Mouse (Mus musculus): Measurements from ENCODE around the gene Zfp46. TPM values are rescaled to one million over a fixed set of nuclear protein-coding genes. Genes with fewer than 3 reads are reported as not detected.

Gene Zfp46
- polyA plus RNA-seq (2014; fragmentation: Nextera tagmentation; extraction: Ambion mirVana), result 34.2 and 34.4 TPM in 2 replicates

GRCm38 (mm10) chr4:136284455-136284854, at the start of gene Zfp46:
Gene Zfp46 (plus strand): TSS chr4:136284683.
- Histone ChIP-seq H3K4me2 (ENCODE audit: low read depth) (peak within 1 kb of the TSS; percentile 54), H3K9ac (ENCODE audit: low read length) (peak within 1 kb of the TSS; percentile 76), H3K27ac (ENCODE audit: low read depth, low read length) (peak within 1 kb of the TSS; percentile 85), H3K27me3 (ENCODE audit: control insufficient read depth, insufficient read depth, low read length) (peaks cover 6% of the 10 kb centered on the region; the same call in 1 of the 2 replicates), H3K36me3 (ENCODE audit: control insufficient read depth, insufficient read depth, low read length) (peaks cover 5% of the 10 kb centered on the region; the same call in 1 of the 2 replicates), H3K4me1 (ENCODE audit: control insufficient read depth, insufficient read depth, low read length) (peaks cover 22% of the 10 kb centered on the region), H3K4me3 (ENCODE audit: low read depth, low read length) (peak within 1 kb of the TSS; percentile 65), H3K9me3 (ENCODE audit: control insufficient read depth, low read length) (no peaks in the 10 kb centered on the region)
- ATAC-seq (ENCODE audit: insufficient read depth, low FRiP score, low TSS enrichment) (no peak), DNase-seq (ENCODE audit: low spot score) (peak; percentile 33)
- WGBS, result 62% methylated on average over 5 of the region's 5 CpGs

DNA sequence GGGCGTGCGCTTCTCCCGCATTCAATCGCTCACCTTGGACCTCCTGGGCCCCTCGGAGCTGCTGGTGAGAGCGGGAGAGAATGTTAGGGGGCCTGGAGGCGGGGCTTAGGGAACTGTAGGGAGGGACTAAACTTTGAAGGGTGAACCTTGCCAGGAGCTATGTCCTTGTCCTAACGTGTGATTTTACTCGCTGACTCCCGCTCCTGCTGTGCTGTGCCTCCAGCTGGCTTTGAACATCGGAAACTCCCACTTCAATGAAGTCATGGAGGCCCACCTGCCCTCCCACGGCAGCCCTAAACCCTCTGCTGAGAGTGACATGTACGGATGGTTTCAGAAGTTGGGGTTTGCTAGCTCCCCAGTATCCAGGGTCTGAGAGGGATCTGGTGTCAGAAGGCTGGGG, 45.8 kb upstream of the Zfp46 start:
- no peak for DNase-seq (ENCODE audit: low spot score)
- H3K4me3 ChIP-seq (ENCODE audit: low read depth, low read length), result no peak overlapping the region
- H3K27me3 ChIP-seq (ENCODE audit: control insufficient read depth, insufficient read depth, low read length), result peaks cover 15% of the 10 kb centered on the region
- H3K4me1 ChIP-seq (ENCODE audit: control insufficient read depth, insufficient read depth, low read length), result peaks cover 6% of the 10 kb centered on the region
- H3K4me2 ChIP-seq (ENCODE audit: low read depth), result no peak overlapping the region
- H3K9me3 ChIP-seq (ENCODE audit: control insufficient read depth, low read length), result no peaks in the 10 kb centered on the region
- no peak overlapping the region for H3K27ac ChIP-seq (ENCODE audit: low read depth, low read length)
- H3K36me3 ChIP-seq (ENCODE audit: control insufficient read depth, insufficient read depth, low read length), result no peaks in the 10 kb centered on the region
- no peak overlapping the region for H3K9ac ChIP-seq (ENCODE audit: low read length)
- ATAC-seq (ENCODE audit: insufficient read depth, low FRiP score, low TSS enrichment), result no peak
- WGBS, result 12% methylated on average over 13 of the region's 13 CpGs

DNA sequence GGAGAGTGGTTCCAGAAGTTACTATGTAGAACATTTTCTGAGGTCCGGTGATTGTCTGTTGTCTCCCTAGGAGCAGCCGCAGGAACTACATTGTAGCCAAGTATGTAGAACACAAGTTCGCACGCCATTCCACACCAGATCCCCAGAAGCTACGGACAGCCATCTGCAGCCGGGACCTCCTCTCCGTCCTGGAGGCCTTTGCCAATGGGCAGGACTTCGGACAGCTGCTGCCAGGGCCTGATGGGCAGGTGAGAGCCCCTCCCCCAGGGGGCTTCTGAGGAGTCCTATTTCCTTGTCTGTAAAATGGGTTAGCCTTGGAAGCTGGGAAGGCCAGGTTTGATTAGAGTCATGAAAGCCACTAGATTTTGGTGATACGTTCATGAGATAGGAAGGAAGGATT, 45.4 kb upstream of the Zfp46 start:
- no peak overlapping the region for H3K4me3 ChIP-seq (ENCODE audit: low read depth, low read length)
- H3K4me2 ChIP-seq (ENCODE audit: low read depth), result no peak overlapping the region
- no peaks in the 10 kb centered on the region for H3K9me3 ChIP-seq (ENCODE audit: control insufficient read depth, low read length)
- no peak for DNase-seq (ENCODE audit: low spot score)
- no peak overlapping the region for H3K9ac ChIP-seq (ENCODE audit: low read length)
- 72% methylated on average over 9 of the region's 9 CpGs for WGBS
- H3K36me3 ChIP-seq (ENCODE audit: control insufficient read depth, insufficient read depth, low read length), result 0 out of 2 replicates have a peak, but pooled peaks cover 1% of the 10 kb centered on the region
- ATAC-seq (ENCODE audit: insufficient read depth, low FRiP score, low TSS enrichment), result no peak
- H3K27me3 ChIP-seq (ENCODE audit: control insufficient read depth, insufficient read depth, low read length), result peaks cover 15% of the 10 kb centered on the region
- H3K4me1 ChIP-seq (ENCODE audit: control insufficient read depth, insufficient read depth, low read length), result peaks cover 6% of the 10 kb centered on the region
- no peak overlapping the region for H3K27ac ChIP-seq (ENCODE audit: low read depth, low read length)

DNA sequence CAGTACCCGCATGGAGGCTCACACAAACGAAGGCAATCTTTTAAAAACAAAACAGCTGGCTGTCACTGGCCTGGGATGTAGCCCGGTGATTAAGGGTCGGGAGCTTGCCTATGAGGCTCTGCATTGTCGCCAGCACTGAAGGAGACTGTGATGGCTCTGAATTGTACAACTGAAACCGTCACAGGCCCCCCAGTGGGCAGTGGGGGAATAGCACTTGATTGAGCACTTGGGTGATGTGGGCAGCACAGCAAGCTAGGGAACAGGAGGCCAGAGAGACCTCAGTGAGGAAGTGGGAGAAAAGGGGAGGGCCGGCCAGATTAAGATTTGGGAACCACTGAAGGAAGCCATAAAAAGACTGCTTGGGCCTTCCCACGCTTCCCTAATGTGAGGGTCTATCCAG, 44.9 kb upstream of the Zfp46 start:
- H3K4me3 ChIP-seq (ENCODE audit: low read depth, low read length), result no peak overlapping the region
- H3K27me3 ChIP-seq (ENCODE audit: control insufficient read depth, insufficient read depth, low read length), result peaks cover 15% of the 10 kb centered on the region
- H3K4me2 ChIP-seq (ENCODE audit: low read depth), result no peak overlapping the region
- peaks cover 6% of the 10 kb centered on the region for H3K4me1 ChIP-seq (ENCODE audit: control insufficient read depth, insufficient read depth, low read length)
- WGBS, result 20% methylated on average over 8 of the region's 8 CpGs
- H3K36me3 ChIP-seq (ENCODE audit: control insufficient read depth, insufficient read depth, low read length), result 0 out of 2 replicates have a peak, but pooled peaks cover 2% of the 10 kb centered on the region
- no peak overlapping the region for H3K27ac ChIP-seq (ENCODE audit: low read depth, low read length)
- ATAC-seq (ENCODE audit: insufficient read depth, low FRiP score, low TSS enrichment) (no peak), DNase-seq (ENCODE audit: low spot score) (peak; percentile 79)
- H3K9ac ChIP-seq (ENCODE audit: low read length), result no peak overlapping the region
- H3K9me3 ChIP-seq (ENCODE audit: control insufficient read depth, low read length), result no peaks in the 10 kb centered on the region

DNA sequence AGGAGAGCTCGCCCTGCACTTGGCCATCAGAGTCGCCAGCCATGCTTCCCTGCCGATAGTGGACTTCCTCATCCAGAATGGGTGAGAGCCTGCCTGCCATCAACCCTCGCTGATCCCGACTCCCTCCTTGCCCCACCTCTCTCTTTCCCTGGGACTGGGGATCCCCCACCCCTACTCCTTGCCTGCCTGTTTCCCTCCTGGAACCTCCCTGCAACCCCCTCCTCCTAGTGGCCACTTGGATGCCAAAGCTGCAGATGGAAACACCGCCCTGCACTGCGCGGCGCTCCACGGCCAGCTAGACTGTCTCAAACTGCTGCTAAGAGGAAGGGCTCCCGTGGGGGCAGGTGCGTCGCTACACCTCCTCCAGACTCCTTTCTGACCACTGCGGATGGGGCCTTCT, 44.4 kb upstream of the Zfp46 start:
- H3K36me3 ChIP-seq (ENCODE audit: control insufficient read depth, insufficient read depth, low read length), result 0 out of 2 replicates have a peak, but pooled peaks cover 2% of the 10 kb centered on the region
- DNase-seq (ENCODE audit: low spot score) (no peak), ATAC-seq (ENCODE audit: insufficient read depth, low FRiP score, low TSS enrichment) (no peak)
- peaks cover 6% of the 10 kb centered on the region for H3K4me1 ChIP-seq (ENCODE audit: control insufficient read depth, insufficient read depth, low read length)
- no peak overlapping the region for H3K9ac ChIP-seq (ENCODE audit: low read length)
- H3K9me3 ChIP-seq (ENCODE audit: control insufficient read depth, low read length), result no peaks in the 10 kb centered on the region
- H3K27ac ChIP-seq (ENCODE audit: low read depth, low read length), result no peak overlapping the region
- peaks cover 15% of the 10 kb centered on the region for H3K27me3 ChIP-seq (ENCODE audit: control insufficient read depth, insufficient read depth, low read length)
- WGBS, result 68% methylated on average over 14 of the region's 14 CpGs
- H3K4me2 ChIP-seq (ENCODE audit: low read depth), result no peak overlapping the region
- no peak overlapping the region for H3K4me3 ChIP-seq (ENCODE audit: low read depth, low read length)

GRCm38 (mm10) chr4:136240955-136241354, 43.5 kb upstream of the Zfp46 start:
- no peak for ATAC-seq (ENCODE audit: insufficient read depth, low FRiP score, low TSS enrichment)
- H3K9ac ChIP-seq (ENCODE audit: low read length), result no peak overlapping the region
- peaks cover 8% of the 10 kb centered on the region for H3K4me1 ChIP-seq (ENCODE audit: control insufficient read depth, insufficient read depth, low read length)
- H3K4me2 ChIP-seq (ENCODE audit: low read depth), result no peak overlapping the region
- 48% methylated on average over 8 of the region's 8 CpGs for WGBS
- H3K9me3 ChIP-seq (ENCODE audit: control insufficient read depth, low read length), result no peaks in the 10 kb centered on the region
- H3K27ac ChIP-seq (ENCODE audit: low read depth, low read length), result no peak overlapping the region
- H3K36me3 ChIP-seq (ENCODE audit: control insufficient read depth, insufficient read depth, low read length), result 0 out of 2 replicates have a peak, but pooled peaks cover 2% of the 10 kb centered on the region
- DNase-seq (ENCODE audit: low spot score), result no peak
- no peak overlapping the region for H3K4me3 ChIP-seq (ENCODE audit: low read depth, low read length)
- peaks cover 18% of the 10 kb centered on the region for H3K27me3 ChIP-seq (ENCODE audit: control insufficient read depth, insufficient read depth, low read length)

- H3K4me2 ChIP-seq (ENCODE audit: low read depth), result no peak overlapping the region
- ATAC-seq (ENCODE audit: insufficient read depth, low FRiP score, low TSS enrichment) (no peak), DNase-seq (ENCODE audit: low spot score) (no peak)
- peaks cover 26% of the 10 kb centered on the region for H3K27me3 ChIP-seq (ENCODE audit: control insufficient read depth, insufficient read depth, low read length)
- no peak overlapping the region for H3K4me3 ChIP-seq (ENCODE audit: low read depth, low read length)
- H3K9me3 ChIP-seq (ENCODE audit: control insufficient read depth, low read length), result no peaks in the 10 kb centered on the region
- peaks cover 21% of the 10 kb centered on the region for H3K4me1 ChIP-seq (ENCODE audit: control insufficient read depth, insufficient read depth, low read length)
- no peak overlapping the region for H3K9ac ChIP-seq (ENCODE audit: low read length)
- WGBS, result 49% methylated on average over 8 of the region's 8 CpGs
- H3K27ac ChIP-seq (ENCODE audit: low read depth, low read length), result no peak overlapping the region
- 0 out of 2 replicates have a peak, but pooled peaks cover 2% of the 10 kb centered on the region for H3K36me3 ChIP-seq (ENCODE audit: control insufficient read depth, insufficient read depth, low read length)
Observed at GRCm38 (mm10) chr4:136242065-136242703, 42.3 kb upstream of the Zfp46 start.

DNA sequence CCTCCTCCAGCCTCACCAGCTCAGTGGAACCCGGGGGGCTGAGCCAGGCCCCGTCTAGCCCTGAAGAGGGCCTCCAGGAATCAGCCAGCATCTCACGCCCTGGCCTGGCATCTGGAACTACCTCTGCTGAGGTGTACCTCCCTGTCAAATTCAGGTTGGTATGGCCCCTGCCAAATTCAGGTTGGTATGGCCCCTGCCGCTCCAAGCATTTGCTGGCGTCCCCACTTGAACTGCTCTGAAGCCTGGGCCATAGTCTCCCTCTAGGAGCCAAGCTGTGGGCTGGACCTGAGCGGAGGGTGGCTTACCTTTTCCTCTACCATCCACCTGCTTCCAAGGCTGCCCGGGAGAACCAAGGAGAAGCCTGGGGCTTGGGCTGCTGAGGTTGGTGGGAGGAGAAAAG, 41.8 kb upstream of the Zfp46 start:
- Histone ChIP-seq H3K4me3 (ENCODE audit: low read depth, low read length) (no peak overlapping the region), H3K4me1 (ENCODE audit: control insufficient read depth, insufficient read depth, low read length) (peaks cover 25% of the 10 kb centered on the region), H3K36me3 (ENCODE audit: control insufficient read depth, insufficient read depth, low read length) (0 out of 2 replicates have a peak, but pooled peaks cover 2% of the 10 kb centered on the region), H3K9me3 (ENCODE audit: control insufficient read depth, low read length) (no peaks in the 10 kb centered on the region), H3K27ac (ENCODE audit: low read depth, low read length) (no peak overlapping the region), H3K27me3 (ENCODE audit: control insufficient read depth, insufficient read depth, low read length) (peaks cover 27% of the 10 kb centered on the region), H3K9ac (ENCODE audit: low read length) (no peak overlapping the region), H3K4me2 (ENCODE audit: low read depth) (no peak overlapping the region)
- DNase-seq (ENCODE audit: low spot score) (no peak), ATAC-seq (ENCODE audit: insufficient read depth, low FRiP score, low TSS enrichment) (no peak)
- 86% methylated on average over 7 of the region's 7 CpGs for WGBS

DNA sequence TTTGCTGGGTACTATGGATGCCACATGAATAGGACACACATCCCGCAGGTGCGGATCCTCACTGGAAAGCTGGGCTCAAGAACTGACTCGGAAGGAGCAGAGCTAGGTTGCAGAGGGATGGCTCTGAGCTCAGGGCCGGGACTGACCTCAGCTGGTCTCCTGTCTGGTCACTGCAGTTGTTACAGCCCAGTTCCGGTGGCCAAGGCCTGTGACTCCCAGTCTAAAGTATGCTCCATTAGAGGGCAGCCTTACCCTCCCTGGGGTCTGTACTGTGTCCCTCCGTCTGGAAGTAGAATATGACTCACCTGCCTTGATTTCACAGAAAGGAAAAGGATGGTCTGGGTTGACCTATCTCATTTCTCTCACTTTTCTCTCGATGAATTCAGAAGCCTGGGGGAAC, 40.3 kb upstream of the Zfp46 start:
- H3K9me3 ChIP-seq (ENCODE audit: control insufficient read depth, low read length), result no peaks in the 10 kb centered on the region
- no peak overlapping the region for H3K9ac ChIP-seq (ENCODE audit: low read length)
- ATAC-seq (ENCODE audit: insufficient read depth, low FRiP score, low TSS enrichment) (no peak), DNase-seq (ENCODE audit: low spot score) (no peak)
- peaks cover 31% of the 10 kb centered on the region for H3K27me3 ChIP-seq (ENCODE audit: control insufficient read depth, insufficient read depth, low read length)
- peaks cover 31% of the 10 kb centered on the region for H3K4me1 ChIP-seq (ENCODE audit: control insufficient read depth, insufficient read depth, low read length)
- H3K4me3 ChIP-seq (ENCODE audit: low read depth, low read length), result no peak overlapping the region
- WGBS, result 62% methylated on average over 7 of the region's 7 CpGs
- H3K36me3 ChIP-seq (ENCODE audit: control insufficient read depth, insufficient read depth, low read length), result 0 out of 2 replicates have a peak, but pooled peaks cover 2% of the 10 kb centered on the region
- no peak overlapping the region for H3K27ac ChIP-seq (ENCODE audit: low read depth, low read length)
- no peak overlapping the region for H3K4me2 ChIP-seq (ENCODE audit: low read depth)

Data from neural tube, embryonic 11.5 days (tissue).